Mouse (Mus musculus) forebrain, embryonic 15.5 days (tissue): ENCODE results near the gene Pyurf. TPM values are rescaled to one million over a fixed set of nuclear protein-coding genes. Genes with fewer than 3 reads are reported as not detected.
A peak's percentile ranks its signal among the peaks of the same experiment; 100 is the strongest.

Experiments
- ATAC-seq: fragments of 200-750 bp; cut with Nextera tagmentation; replicated peaks from 2 replicates; pipeline ENCODE4 v1.8.0; 2017; ENCODE audit warnings: mild to moderate bottlenecking, moderate TSS enrichment, moderate library complexity
- H3K27ac ChIP-seq: fragments of 300-500 bp; sonication (generic); replicated peaks from 2 replicates; pipeline ENCODE4 v1.5.1; 2015; ENCODE audit warnings: mild to moderate bottlenecking, inconsistent platforms
- H3K27me3 ChIP-seq: fragments of 300-500 bp; sonication (generic); 2 replicates; pipeline ENCODE4 v1.6.1; 2015; ENCODE audit warnings: inconsistent platforms
- H3K36me3 ChIP-seq: fragments of 300-500 bp; sonication (generic); 2 replicates; pipeline ENCODE4 v1.6.1; 2015; ENCODE audit warnings: mild to moderate bottlenecking, inconsistent platforms
- H3K4me1 ChIP-seq: fragments of 300-500 bp; sonication (generic); 2 replicates; pipeline ENCODE4 v1.6.1; 2015; ENCODE audit warnings: inconsistent platforms
- H3K4me2 ChIP-seq: fragments of 300-500 bp; sonication (generic); replicated peaks from 2 replicates; pipeline ENCODE4 v1.6.1; 2015; ENCODE audit warnings: mild to moderate bottlenecking, inconsistent platforms
- H3K4me3 ChIP-seq: fragments of 300-500 bp; sonication (generic); 2 replicates; pipeline ENCODE4 v1.5.1; 2015; ENCODE audit warnings: mild to moderate bottlenecking, inconsistent platforms
- H3K9ac ChIP-seq: fragments of 300-500 bp; sonication (generic); replicated peaks from 2 replicates; pipeline ENCODE4 v1.6.1; 2015; ENCODE audit warnings: mild to moderate bottlenecking, inconsistent platforms
- H3K9me3 ChIP-seq: fragments of 300-500 bp; sonication (generic); 2 replicates; pipeline ENCODE4 v1.6.1; 2016; ENCODE audit warnings: inconsistent platforms
- WGBS: fragments of 180-500 bp; shearing (Covaris S2); methylation state at CpG from one replicate; pipeline ENCODE4 v1.1.7; 2015; ENCODE audit warnings: mixed read lengths; 5-methylcytosine and 5-hydroxymethylcytosine counted together
- polyA plus RNA-seq: library from polyadenylated mRNA; unstranded; fragments of >200 nt; fragmentation: Nextera tagmentation; extraction: Ambion mirVana; gene quantifications from 2 replicates; pipeline ENCODE4 v1.2.1, GENCODE M21; 2015

Pyurf gene
- polyA plus RNA-seq, 1 experiment from 2014 or later, result 10.8 TPM

DNA sequence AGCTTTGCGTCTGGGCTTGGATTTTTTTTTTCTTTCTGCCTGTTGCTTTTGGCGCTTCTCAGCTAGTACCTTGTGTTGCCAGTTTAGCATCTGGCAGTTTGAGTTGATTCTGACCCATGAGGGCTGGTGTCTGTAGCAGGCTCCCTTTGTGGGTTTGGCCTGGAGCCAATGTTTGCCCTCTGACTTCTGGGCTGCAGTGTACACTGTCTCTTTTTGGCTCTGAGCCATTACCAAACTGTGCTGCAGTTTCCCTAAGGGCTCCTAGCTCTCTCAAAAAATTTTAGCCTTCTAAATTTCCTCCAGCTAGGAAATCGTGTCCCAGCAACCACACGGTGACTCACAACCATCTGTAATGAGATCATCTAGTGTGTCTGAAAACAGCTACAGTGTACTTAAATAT, 50.1 kb downstream of the Pyurf start:
- WGBS, result 30% methylated on average over 4 of the region's 4 CpGs
- ATAC-seq, result peak; percentile 91
- H3K9ac ChIP-seq, result no peak overlapping the region
- H3K4me3 ChIP-seq, result no peak overlapping the region
- no peak overlapping the region for H3K27ac ChIP-seq
- H3K27me3 ChIP-seq, result no peaks in the 10 kb centered on the region
- no peaks in the 10 kb centered on the region for H3K4me1 ChIP-seq
- H3K9me3 ChIP-seq, result no peaks in the 10 kb centered on the region
- no peak overlapping the region for H3K4me2 ChIP-seq
- H3K36me3 ChIP-seq, result no peaks in the 10 kb centered on the region

- Histone ChIP-seq H3K27ac (no peak overlapping the region), H3K4me1 (no peaks in the 10 kb centered on the region), H3K4me3 (no peak overlapping the region), H3K9me3 (no peaks in the 10 kb centered on the region), H3K36me3 (no peaks in the 10 kb centered on the region), H3K4me2 (no peak overlapping the region), H3K27me3 (no peaks in the 10 kb centered on the region), H3K9ac (no peak overlapping the region)
- 35% methylated on average over 1 of the region's 1 CpGs for WGBS
- ATAC-seq, result no peak
These were observed 52.3 kb downstream of the Pyurf start for GRCm38 (mm10) chr6:57639531-57639930.

Other genes starting within 250 kb of the Pyurf start
- gene Ppm1k, start 156.6 kb downstream of the Pyurf start, polyA plus RNA-seq, result 7.0 and 7.8 TPM in 2 replicates
- 1.6 and 2.4 TPM in 2 replicates for gene Herc6, start 111.1 kb downstream of the Pyurf start, polyA plus RNA-seq
- 80.7 and 86.1 TPM in 2 replicates for gene Lancl2, start 10.5 kb upstream of the Pyurf start, polyA plus RNA-seq
- gene Vopp1, start 133.1 kb upstream of the Pyurf start, polyA plus RNA-seq, result 174 and 182 TPM in 2 replicates
- not detected in 2 replicates for gene Vmn1r21, start 158.3 kb upstream of the Pyurf start, polyA plus RNA-seq
- not detected in 2 replicates for gene Vmn1r22, start 215.9 kb upstream of the Pyurf start, polyA plus RNA-seq
- not detected in 2 replicates for gene Vmn1r23, start 234.8 kb upstream of the Pyurf start, polyA plus RNA-seq